Mouse (Mus musculus): ENCODE measurements around the gene Gpcpd1. TPM values are rescaled to one million over a fixed set of nuclear protein-coding genes. Genes with fewer than 3 reads are reported as not detected.

Gpcpd1 gene
- polyA plus RNA-seq, 1 experiment, result 1.6 TPM

DNA sequence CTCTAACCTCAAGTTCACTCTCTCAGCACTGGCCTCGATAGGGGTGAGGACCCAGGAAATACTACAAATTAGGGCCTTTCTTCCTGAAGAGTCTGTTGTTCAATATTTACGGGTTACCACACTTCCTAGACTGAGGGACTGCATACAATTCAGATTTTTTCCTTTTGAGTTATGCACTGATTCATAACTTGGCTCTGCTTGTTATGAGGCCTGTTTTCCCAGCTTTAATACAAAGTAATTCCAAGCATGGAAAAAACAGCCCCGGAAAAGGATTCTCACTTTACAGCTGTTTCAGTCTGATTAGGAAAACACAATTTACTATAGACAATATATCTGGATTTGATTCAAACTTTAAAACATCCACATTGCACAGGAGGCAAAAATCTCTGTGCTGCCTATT is 1.5 kb downstream of the Gpcpd1 start:
- WGBS, result 61% methylated on average over 3 of the region's 3 CpGs
- no peak for TF ChIP-seq CTCF (IDR thresholded peaks at IDR 0.05; ENCODE audit: extremely low read depth, insufficient read length, insufficient replicate concordance, low read depth, low read length)
- Histone ChIP-seq H3K4me3 (ENCODE audit: low read depth, low read length) (no peak overlapping the region), H3K27ac (ENCODE audit: insufficient read depth, low read depth, low read length) (no peak overlapping the region), H3K36me3 (ENCODE audit: control insufficient read depth, insufficient read depth, low read length) (no peaks in the 10 kb centered on the region), H3K27me3 (ENCODE audit: control insufficient read depth, insufficient read depth, low read length) (no peaks in the 10 kb centered on the region), H3K4me1 (ENCODE audit: control insufficient read depth, insufficient read depth, insufficient read length, low read length) (peaks cover 6% of the 10 kb centered on the region; the same call in 1 of the 2 replicates)

DNA sequence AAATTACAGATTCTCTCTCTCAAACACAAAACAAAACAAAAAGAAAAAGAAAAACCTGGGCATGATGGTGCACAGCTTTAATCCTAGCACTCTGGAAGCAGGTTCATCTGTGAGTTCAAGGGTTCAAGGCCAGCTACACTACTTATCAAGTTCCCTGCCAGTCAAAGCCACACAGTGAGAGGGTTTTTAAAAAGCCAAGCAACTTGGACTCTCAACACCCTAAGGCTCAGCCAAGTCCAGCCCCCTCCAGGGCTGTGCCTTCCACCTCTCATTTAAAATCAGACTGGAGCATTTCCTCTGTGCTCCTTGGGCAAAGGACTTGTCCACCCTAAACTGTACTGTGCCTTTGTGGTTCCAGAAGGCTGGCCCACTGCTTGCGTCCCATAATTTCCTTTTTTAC is 3.3 kb downstream of the Gpcpd1 start:
- H3K4me3 ChIP-seq (ENCODE audit: low read depth, low read length), result no peak overlapping the region
- H3K4me1 ChIP-seq (ENCODE audit: control insufficient read depth, insufficient read depth, insufficient read length, low read length), result peaks cover 6% of the 10 kb centered on the region; the same call in 1 of the 2 replicates
- no peaks in the 10 kb centered on the region for H3K36me3 ChIP-seq (ENCODE audit: control insufficient read depth, insufficient read depth, low read length)
- 65% methylated on average over 1 of the region's 1 CpGs for WGBS
- TF ChIP-seq CTCF (IDR thresholded peaks at IDR 0.05; ENCODE audit: extremely low read depth, insufficient read length, insufficient replicate concordance, low read depth, low read length) (no peak), POLR2A (IDR thresholded peaks at IDR 0.05; ENCODE audit: low read depth, low read length) (no peak)
- no peaks in the 10 kb centered on the region for H3K27me3 ChIP-seq (ENCODE audit: control insufficient read depth, insufficient read depth, low read length)
- no peak overlapping the region for H3K27ac ChIP-seq (ENCODE audit: insufficient read depth, low read depth, low read length)

DNA sequence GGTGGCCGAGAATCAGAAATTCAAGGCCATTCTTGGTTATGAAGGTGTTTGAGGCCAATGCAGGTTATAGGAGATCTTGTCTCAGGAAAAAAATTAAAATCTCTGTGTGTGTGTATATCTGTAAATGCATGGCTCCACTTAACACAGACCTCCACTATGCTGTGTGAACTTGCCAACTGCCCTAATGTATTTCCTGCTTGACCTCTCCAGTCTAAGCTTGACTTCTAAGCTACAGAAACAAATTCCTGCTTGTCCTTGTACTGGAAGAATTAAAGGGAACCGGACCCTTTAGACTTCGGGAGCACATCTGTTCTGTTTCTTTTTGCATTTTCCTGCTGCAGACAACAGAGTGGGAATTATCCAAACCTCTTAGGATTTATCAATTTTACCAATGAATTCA is 4.4 kb downstream of the Gpcpd1 start:
- H3K4me1 ChIP-seq (ENCODE audit: control insufficient read depth, insufficient read depth, insufficient read length, low read length), result peaks cover 6% of the 10 kb centered on the region; the same call in 1 of the 2 replicates
- 73% methylated on average over 3 of the region's 3 CpGs for WGBS
- H3K36me3 ChIP-seq (ENCODE audit: control insufficient read depth, insufficient read depth, low read length), result no peaks in the 10 kb centered on the region
- H3K27ac ChIP-seq (ENCODE audit: insufficient read depth, low read depth, low read length), result no peak overlapping the region
- TF ChIP-seq CTCF (IDR thresholded peaks at IDR 0.05; ENCODE audit: extremely low read depth, insufficient read length, insufficient replicate concordance, low read depth, low read length) (no peak), POLR2A (IDR thresholded peaks at IDR 0.05; ENCODE audit: low read depth, low read length) (no peak)
- H3K4me3 ChIP-seq (ENCODE audit: low read depth, low read length), result no peak overlapping the region
- no peaks in the 10 kb centered on the region for H3K27me3 ChIP-seq (ENCODE audit: control insufficient read depth, insufficient read depth, low read length)

DNA sequence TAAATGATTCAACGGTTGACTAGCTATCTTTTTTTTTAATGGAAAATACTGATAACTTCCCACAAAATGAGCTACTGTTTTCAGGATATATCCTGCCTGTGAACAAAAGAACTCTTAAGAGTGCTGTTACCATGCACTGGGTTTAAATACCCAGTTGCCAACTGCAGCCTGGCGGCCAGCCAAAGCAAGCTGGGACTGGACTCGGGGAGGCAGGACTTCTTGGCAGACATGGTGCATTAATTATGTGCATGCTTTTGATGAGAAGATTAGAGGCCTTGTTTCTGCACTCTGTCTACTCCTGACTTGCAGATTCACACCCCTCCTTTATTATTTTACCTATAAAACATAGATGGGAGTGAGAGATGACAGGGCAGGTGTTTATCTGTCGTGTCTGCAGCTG is 5.3 kb downstream of the Gpcpd1 start:
- WGBS, result 18% methylated on average over 4 of the region's 4 CpGs
- Histone ChIP-seq H3K27me3 (ENCODE audit: control insufficient read depth, insufficient read depth, low read length) (no peaks in the 10 kb centered on the region), H3K4me3 (ENCODE audit: low read depth, low read length) (no peak overlapping the region), H3K4me1 (ENCODE audit: control insufficient read depth, insufficient read depth, insufficient read length, low read length) (peaks cover 6% of the 10 kb centered on the region; the same call in 1 of the 2 replicates), H3K27ac (ENCODE audit: insufficient read depth, low read depth, low read length) (no peak overlapping the region; the same call in 1 of the 2 replicates), H3K36me3 (ENCODE audit: control insufficient read depth, insufficient read depth, low read length) (no peaks in the 10 kb centered on the region)
- TF ChIP-seq CTCF (IDR thresholded peaks at IDR 0.05; ENCODE audit: extremely low read depth, insufficient read length, insufficient replicate concordance, low read depth, low read length) (no peak), POLR2A (IDR thresholded peaks at IDR 0.05; ENCODE audit: low read depth, low read length) (no peak)

DNA sequence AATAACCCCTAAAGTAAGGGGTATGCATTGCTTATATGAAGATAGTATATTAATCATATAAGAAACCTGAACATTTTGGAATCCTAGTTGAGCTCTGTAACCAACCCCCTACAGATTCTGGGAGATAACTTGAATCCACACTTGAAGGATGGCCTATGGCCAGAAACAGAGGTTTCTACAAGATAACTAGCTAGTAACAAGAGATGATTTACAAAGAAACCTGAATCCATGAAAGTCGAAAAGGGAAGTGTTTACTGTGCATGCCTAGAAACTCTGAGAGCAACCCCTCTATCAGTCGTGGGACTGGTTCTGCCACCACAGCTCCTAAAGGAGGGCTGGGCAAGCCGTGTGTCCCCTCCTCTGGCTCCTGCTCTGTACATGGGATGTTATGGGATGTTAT is 7.8 kb downstream of the Gpcpd1 start:
- TF ChIP-seq CTCF (IDR thresholded peaks at IDR 0.05; ENCODE audit: extremely low read depth, insufficient read length, insufficient replicate concordance, low read depth, low read length) (no peak), POLR2A (IDR thresholded peaks at IDR 0.05; ENCODE audit: low read depth, low read length) (no peak)
- Histone ChIP-seq H3K27me3 (ENCODE audit: control insufficient read depth, insufficient read depth, low read length) (no peaks in the 10 kb centered on the region), H3K4me3 (ENCODE audit: low read depth, low read length) (no peak overlapping the region), H3K4me1 (ENCODE audit: control insufficient read depth, insufficient read depth, insufficient read length, low read length) (peaks cover 11% of the 10 kb centered on the region; the same call in 1 of the 2 replicates), H3K27ac (ENCODE audit: insufficient read depth, low read depth, low read length) (no peak overlapping the region), H3K36me3 (ENCODE audit: control insufficient read depth, insufficient read depth, low read length) (no peaks in the 10 kb centered on the region)
- 76% methylated on average over 3 of the region's 3 CpGs for WGBS

DNA sequence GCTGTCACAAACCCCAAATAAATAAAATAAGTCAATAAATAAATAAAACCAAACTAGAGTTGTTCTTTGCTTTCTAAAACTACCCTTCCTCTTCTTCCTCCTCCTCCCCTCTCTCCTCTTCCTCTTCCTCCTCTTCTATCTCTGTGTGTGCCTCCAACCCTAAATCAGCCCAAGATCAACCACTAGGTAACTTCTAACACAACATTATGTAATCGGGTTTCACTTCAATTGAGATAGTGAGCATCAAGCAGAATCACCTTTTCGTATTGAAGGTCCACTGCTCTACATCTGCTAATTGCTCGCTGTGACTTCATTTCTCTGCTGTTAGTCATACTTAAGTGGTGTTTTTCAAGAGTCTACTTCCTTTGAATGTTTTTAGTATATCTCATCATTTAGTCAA is 8.8 kb downstream of the Gpcpd1 start:
- Histone ChIP-seq H3K27me3 (ENCODE audit: control insufficient read depth, insufficient read depth, low read length) (no peaks in the 10 kb centered on the region), H3K4me1 (ENCODE audit: control insufficient read depth, insufficient read depth, insufficient read length, low read length) (peaks cover 7% of the 10 kb centered on the region; the same call in 1 of the 2 replicates), H3K27ac (ENCODE audit: insufficient read depth, low read depth, low read length) (no peak overlapping the region), H3K4me3 (ENCODE audit: low read depth, low read length) (no peak overlapping the region), H3K36me3 (ENCODE audit: control insufficient read depth, insufficient read depth, low read length) (no peaks in the 10 kb centered on the region)
- WGBS, result 86% methylated on average over 3 of the region's 3 CpGs
- TF ChIP-seq POLR2A (IDR thresholded peaks at IDR 0.05; ENCODE audit: low read depth, low read length), result no peak
- no peak for TF ChIP-seq CTCF (IDR thresholded peaks at IDR 0.05; ENCODE audit: extremely low read depth, insufficient read length, insufficient replicate concordance, low read depth, low read length)

DNA sequence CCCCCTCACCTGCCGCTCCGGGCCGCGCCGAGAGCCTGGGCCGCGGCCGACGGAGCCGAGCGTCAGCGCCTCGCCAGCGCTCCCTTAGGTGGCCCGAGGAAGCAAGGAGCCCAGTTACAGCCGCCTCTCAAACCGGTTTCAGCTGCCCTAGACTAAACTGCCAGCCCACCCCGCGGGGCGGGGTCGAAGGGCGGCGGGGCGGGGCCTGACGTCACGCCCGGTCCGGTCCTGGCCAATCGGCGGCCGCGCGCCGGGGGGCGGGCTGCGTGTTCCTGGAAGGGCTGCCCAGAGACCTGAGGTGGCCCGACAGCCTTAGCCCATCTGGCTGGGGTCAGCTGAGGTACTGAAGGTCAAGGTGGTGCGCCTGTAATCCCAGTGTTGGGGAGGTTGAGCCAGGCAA is 9.5 kb downstream of the Gpcpd1 start:
- WGBS, result 1% methylated on average over 38 of the region's 38 CpGs
- peak overlapping the region; percentile 61 for H3K27ac ChIP-seq (ENCODE audit: insufficient read depth, low read depth, low read length)
- no peaks in the 10 kb centered on the region for H3K36me3 ChIP-seq (ENCODE audit: control insufficient read depth, insufficient read depth, low read length)
- no peaks in the 10 kb centered on the region for H3K27me3 ChIP-seq (ENCODE audit: control insufficient read depth, insufficient read depth, low read length)
- peak overlapping the region; percentile 90 for H3K4me3 ChIP-seq (ENCODE audit: low read depth, low read length)
- peaks cover 7% of the 10 kb centered on the region; the same call in 1 of the 2 replicates for H3K4me1 ChIP-seq (ENCODE audit: control insufficient read depth, insufficient read depth, insufficient read length, low read length)
- TF ChIP-seq CTCF (IDR thresholded peaks at IDR 0.05; ENCODE audit: extremely low read depth, insufficient read length, insufficient replicate concordance, low read depth, low read length) (peak; percentile 30; the same call in 1 of the 2 replicates), POLR2A (IDR thresholded peaks at IDR 0.05; ENCODE audit: low read depth, low read length) (peak; percentile 95)

All from small intestine, adult 2 months (tissue).